Mouse (Mus musculus) bone marrow macrophage, adult 2 months (primary cell): ENCODE results near the gene Rpl37. TPM values are rescaled to one million over a fixed set of nuclear protein-coding genes. Genes with fewer than 3 reads are reported as not detected.
A peak's percentile ranks its signal among the peaks of the same experiment; 100 is the strongest.

Experiments used
- H3K27ac ChIP-seq: 2 replicates; pipeline ENCODE4 v1.5.1; 2012; ENCODE audit warnings: low read depth, low read length; ENCODE audit not compliant: insufficient read depth
- H3K4me1 ChIP-seq: 2 replicates; pipeline ENCODE4 v1.6.1; 2012; ENCODE audit warnings: low read length; ENCODE audit not compliant: control insufficient read depth, insufficient read depth
- H3K4me3 ChIP-seq: 2 replicates; pipeline ENCODE4 v1.5.1; 2012; ENCODE audit warnings: mild to moderate bottlenecking, low read length, moderate library complexity; ENCODE audit not compliant: insufficient read depth
- CTCF ChIP-seq: IDR thresholded peaks from 2 replicates; pipeline ENCODE4 v1.5.1; 2012; ENCODE audit warnings: low read depth, mild to moderate bottlenecking, low read length, moderate library complexity
- POLR2A ChIP-seq: IDR thresholded peaks from 2 replicates; pipeline ENCODE4 v1.6.1; 2012; ENCODE audit warnings: mild to moderate bottlenecking, low read depth, low read length, borderline replicate concordance
- polyA plus RNA-seq: library from polyadenylated mRNA; stranded (reverse); fragments of >200 nt; gene quantifications from 2 replicates; pipeline ENCODE4 v1.2.4, GENCODE M21; 2012; ENCODE audit not compliant: missing spikeins, insufficient read depth, insufficient read length

The Rpl37 gene
- polyA plus RNA-seq, 1 experiment, result 766 TPM

- Histone ChIP-seq H3K4me3 (no peak overlapping the region), H3K27ac (no peak overlapping the region), H3K4me1 (peaks cover 4% of the 10 kb centered on the region; the same call in 1 of the 2 replicates)
- TF ChIP-seq CTCF (no peak), POLR2A (no peak)
Measured at GRCm38 (mm10) chr15:5105891-5106290, 10.6 kb upstream of the Rpl37 start.

GRCm38 (mm10) chr15:5106293-5106692 lies 10.2 kb upstream of the Rpl37 start:
- H3K4me3 ChIP-seq, result no peak overlapping the region
- no peak for TF ChIP-seq CTCF
- no peak for TF ChIP-seq POLR2A
- peaks cover 4% of the 10 kb centered on the region; the same call in 1 of the 2 replicates for H3K4me1 ChIP-seq
- no peak overlapping the region for H3K27ac ChIP-seq

- H3K4me1 ChIP-seq, result peaks cover 4% of the 10 kb centered on the region; the same call in 1 of the 2 replicates
- peak within 1 kb of the TSS; percentile 7; the same call in 1 of the 2 replicates for H3K27ac ChIP-seq
- no peak for TF ChIP-seq POLR2A
- no peak for TF ChIP-seq CTCF
- H3K4me3 ChIP-seq, result peak within 1 kb of the TSS; percentile 66
Measured at GRCm38 (mm10) chr15:5107686-5108654, 8.5 kb upstream of the Rpl37 start, which contains the start of gene Card6. Card6 (minus strand) TSS chr15:5108539.

- TF ChIP-seq POLR2A (no peak), CTCF (no peak)
- peaks cover 4% of the 10 kb centered on the region; the same call in 1 of the 2 replicates for H3K4me1 ChIP-seq
- H3K27ac ChIP-seq, result no peak overlapping the region
- peak overlapping the region; percentile 66 for H3K4me3 ChIP-seq
Measured at GRCm38 (mm10) chr15:5108655-5109040, 7.8 kb upstream of the Rpl37 start.

GRCm38 (mm10) chr15:5112651-5113050 lies 3.8 kb upstream of the Rpl37 start:
- TF ChIP-seq POLR2A (no peak), CTCF (no peak)
- H3K27ac ChIP-seq, result no peak overlapping the region
- H3K4me1 ChIP-seq, result peaks cover 12% of the 10 kb centered on the region
- no peak overlapping the region for H3K4me3 ChIP-seq

- Histone ChIP-seq H3K27ac (peak overlapping the region; percentile 39; the same call in 1 of the 2 replicates), H3K4me3 (peak overlapping the region; percentile 76), H3K4me1 (peaks cover 16% of the 10 kb centered on the region)
- TF ChIP-seq CTCF, result no peak
- no peak for TF ChIP-seq POLR2A
Measured at GRCm38 (mm10) chr15:5115173-5115572, 1.3 kb upstream of the Rpl37 start.

GRCm38 (mm10) chr15:5117031-5117601 lies 671 bp downstream of the Rpl37 start:
- Histone ChIP-seq H3K4me3 (peak overlapping the region; percentile 71), H3K4me1 (peaks cover 16% of the 10 kb centered on the region), H3K27ac (peak overlapping the region; percentile 68)
- TF ChIP-seq CTCF, result no peak

GRCm38 (mm10) chr15:5118626-5119025 lies 2.2 kb downstream of the Rpl37 start:
- TF ChIP-seq CTCF, result no peak
- TF ChIP-seq POLR2A, result no peak
- Histone ChIP-seq H3K4me3 (no peak overlapping the region; the same call in 1 of the 2 replicates), H3K4me1 (peaks cover 16% of the 10 kb centered on the region), H3K27ac (no peak overlapping the region)

- no peak overlapping the region for H3K27ac ChIP-seq
- H3K4me1 ChIP-seq, result peaks cover 16% of the 10 kb centered on the region
- no peak for TF ChIP-seq CTCF
- TF ChIP-seq POLR2A, result no peak
- H3K4me3 ChIP-seq, result no peak overlapping the region
Measured at GRCm38 (mm10) chr15:5119192-5119591, 2.7 kb downstream of the Rpl37 start.

GRCm38 (mm10) chr15:5119707-5120106 lies 3.3 kb downstream of the Rpl37 start:
- no peak overlapping the region for H3K4me3 ChIP-seq
- H3K27ac ChIP-seq, result no peak overlapping the region
- H3K4me1 ChIP-seq, result peaks cover 14% of the 10 kb centered on the region
- no peak for TF ChIP-seq POLR2A
- TF ChIP-seq CTCF, result no peak
